Mouse (Mus musculus) ES-CJ7 (cell line): ENCODE results near the gene Mrps16.

ENCODE experiments used
- DNase-seq: peaks from one replicate; pipeline ENCODE4 v3.0.0; 2011; ENCODE audit warnings: low read depth, low spot score

Gene Mrps16

DNA sequence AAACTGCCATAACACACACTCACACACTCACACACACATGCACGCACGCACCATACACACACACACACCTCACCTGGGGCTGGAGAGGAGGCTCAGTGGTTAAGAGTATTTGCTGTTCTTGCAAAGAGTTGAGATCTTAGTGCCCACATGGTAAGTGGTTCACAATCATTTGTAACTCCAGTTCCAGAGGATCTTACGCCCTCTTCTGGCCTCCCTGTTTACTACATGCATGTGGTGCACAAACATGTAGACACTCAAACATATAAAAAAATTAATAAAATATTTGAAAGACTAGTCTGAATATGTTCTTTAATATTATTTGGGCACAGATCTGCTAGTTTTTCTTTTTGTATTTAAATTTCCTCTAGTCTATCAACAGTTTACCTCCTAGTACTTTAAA is 25.2 kb downstream of the Mrps16 start:
- peak; percentile 40 for DNase-seq

DNA sequence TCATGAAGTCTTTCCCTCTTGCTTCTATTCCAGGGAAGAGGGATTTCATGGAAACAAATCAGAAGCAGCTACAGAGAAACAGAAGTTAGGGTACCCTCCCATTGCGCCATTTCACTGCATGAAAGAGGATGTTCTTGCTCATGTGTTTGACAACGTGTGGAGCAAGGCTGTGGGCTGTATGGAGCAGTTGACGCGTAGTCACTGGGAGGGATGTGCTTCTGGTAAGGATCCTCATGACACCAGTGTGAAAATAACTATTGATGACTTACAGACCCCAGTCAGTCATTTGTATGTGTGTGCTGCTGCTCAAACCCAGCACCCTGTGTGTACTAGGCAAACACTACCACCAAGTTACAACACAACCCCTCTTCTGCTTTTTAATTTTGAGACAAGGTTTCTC is 30.2 kb downstream of the Mrps16 start:
- no peak for DNase-seq

DNA sequence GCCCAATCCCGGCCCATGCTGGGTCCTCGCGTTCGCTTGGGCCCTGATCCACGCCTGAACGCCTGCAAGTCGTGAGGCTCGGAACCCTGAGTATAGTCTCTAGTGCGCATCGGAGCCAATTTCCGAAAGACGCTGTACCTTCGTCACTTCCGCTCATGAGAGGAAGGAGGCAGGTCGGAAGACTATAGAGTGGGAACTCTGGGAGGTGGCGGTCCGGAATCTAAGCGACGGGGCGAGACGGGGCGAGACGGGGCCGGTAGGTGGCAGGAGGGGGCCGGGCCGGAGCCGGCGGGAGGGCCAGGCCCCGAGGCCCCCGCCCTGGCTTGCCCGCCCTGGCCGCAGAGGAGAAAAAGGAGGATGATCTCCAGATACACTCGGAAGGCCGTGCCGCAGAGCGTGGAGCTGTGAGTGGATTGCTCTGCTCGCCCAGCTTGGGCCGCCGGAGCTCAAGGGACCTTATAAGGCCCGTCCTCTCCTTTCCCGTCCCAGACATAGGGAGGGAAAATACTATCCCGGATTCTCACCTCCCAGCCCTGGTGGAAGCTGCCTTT is 45.4 kb downstream of the Mrps16 start, which contains the start of the genes Ecd and Fam149b:
Gene Ecd, minus strand, starts transcription at position 131 of the 551 bp plus-strand sequence.
Gene Fam149b, plus strand, starts transcription at position 172 of the 551 bp plus-strand sequence.
- DNase-seq = peak; percentile 98

DNA sequence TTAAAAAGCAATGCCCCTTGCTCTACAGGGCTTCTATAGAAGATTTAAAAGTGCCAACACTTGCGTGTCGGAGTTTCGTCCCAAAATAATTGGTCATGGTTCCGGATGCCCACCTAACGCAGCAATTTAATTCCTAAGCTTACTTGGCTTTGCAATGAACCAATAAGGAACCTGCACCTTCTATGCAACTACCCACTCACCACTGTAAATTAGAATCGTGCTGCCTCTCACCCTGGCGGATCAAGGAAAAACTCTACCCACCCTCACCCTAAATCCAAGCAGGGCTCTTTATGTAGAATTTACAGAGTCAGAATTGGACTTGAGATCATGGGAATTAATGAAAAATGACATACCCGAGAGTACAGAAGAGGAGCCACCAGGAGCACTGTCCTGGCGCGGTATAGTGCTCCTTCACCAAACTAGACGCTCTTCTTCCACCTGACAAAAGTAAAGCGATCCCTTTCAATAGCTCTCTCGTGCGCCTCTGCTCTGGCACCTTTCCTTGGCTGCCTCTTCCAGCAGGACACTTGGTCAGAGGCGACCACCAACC is 45.9 kb downstream of the Mrps16 start:
- no peak for DNase-seq

DNA sequence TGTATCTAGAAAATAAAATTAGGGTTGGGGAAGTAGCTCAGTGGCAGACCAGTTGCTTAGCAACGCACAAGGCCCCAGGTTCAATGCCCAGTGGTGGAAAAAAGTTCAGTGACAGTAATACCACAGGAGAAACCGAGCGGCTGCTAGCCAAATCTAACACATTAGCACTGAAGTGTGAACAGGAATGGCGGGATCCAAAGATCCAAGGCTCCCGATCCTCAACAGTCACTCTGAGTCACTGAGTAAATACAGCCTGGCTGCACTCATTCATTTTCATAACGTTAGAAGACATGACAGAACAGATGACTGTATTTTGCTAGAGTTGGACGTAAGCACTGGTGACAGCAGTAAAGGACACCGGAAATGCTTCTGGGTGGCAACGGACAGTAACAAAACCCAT is 47.5 kb downstream of the Mrps16 start:
- DNase-seq = no peak

DNA sequence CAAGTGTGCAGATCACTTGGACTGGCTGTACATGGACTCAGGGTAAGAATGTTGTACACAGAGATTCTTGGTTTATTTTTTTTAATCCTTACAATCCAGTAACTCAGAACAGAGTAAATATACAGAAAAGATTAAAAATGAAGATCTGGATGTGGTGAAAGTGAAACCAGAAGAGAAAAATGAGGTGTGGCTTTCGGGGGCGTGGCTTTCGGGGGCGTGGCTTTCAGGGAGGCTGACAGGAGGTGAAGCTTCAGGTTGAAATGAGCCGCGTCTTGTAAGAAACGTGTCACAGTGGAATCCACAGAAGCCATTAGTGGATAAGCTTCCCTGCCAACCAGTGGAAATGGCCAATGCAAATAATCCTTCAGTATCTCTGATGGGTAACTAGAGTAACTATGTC is 52.6 kb downstream of the Mrps16 start:
- no peak for DNase-seq

DNA sequence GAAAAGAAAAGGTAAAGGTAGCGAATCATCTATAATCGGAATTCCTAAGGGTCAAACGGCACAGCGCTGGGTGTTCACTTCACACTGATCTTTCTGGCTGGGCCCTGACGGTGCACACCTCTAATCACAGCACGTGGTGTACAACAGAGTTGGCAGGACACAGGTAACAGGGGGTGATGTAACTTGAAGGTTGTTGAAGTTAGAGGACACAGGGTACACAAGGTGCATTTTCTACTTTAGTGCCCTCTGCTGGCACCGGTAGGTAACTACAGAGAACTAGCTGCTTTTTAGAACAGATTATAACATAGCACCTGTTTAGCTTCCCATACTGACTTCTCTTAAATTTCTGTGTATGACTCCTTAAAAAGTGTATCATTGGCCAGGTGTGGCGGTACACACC is 53.3 kb downstream of the Mrps16 start:
- DNase-seq = peak; percentile 87

DNA sequence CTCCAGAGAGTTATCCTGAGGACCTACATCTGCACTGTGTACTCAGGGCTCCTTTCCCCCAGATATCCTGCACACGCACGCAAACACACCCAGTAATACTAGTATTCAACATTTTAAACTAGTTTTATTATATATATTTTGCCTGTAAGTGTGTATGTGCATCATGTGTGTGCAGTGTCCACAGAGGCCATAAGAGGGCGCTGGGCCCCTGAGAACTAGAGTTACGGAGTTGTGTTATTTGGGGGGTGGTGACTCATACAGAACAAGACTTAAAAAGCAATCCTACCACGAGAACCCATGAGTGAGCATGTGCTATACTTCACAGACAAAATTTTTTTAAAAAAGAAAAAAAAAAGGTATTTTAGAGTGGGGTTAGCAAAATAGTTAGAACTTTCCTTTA is 54.0 kb downstream of the Mrps16 start:
- no peak for DNase-seq
